Mouse (Mus musculus): ENCODE results near the gene Scn10a.

GRCm38 (mm10) chr9:119568732-119569131 is 150.4 kb downstream of the Scn10a start:
- TF ChIP-seq POLR2A (IDR thresholded peaks at IDR 0.05; ENCODE audit: borderline replicate concordance, insufficient read depth, low read length), result no peak
- TF ChIP-seq CTCF (IDR thresholded peaks at IDR 0.05; ENCODE audit: borderline replicate concordance, insufficient read depth, low read depth, low read length), result no peak

Data from cerebellum, adult 2 months (tissue).